Mouse (Mus musculus) inflammation-experienced regulatory T-cells (primary cell): ENCODE data around the gene Prdm4. TPM values are rescaled to one million over a fixed set of nuclear protein-coding genes. Genes with fewer than 3 reads are reported as not detected.

Experiments
- polyA plus RNA-seq, 2 experiments: library from polyadenylated mRNA; unstranded; fragments of 100-300 nt; shearing (Covaris generic); gene quantifications; one replicate each; pipeline ENCODE4 v1.2.1; 2017

Prdm4 gene
- polyA plus RNA-seq, result 10 to 100 TPM; 26.5 to 29.9 TPM

GRCm38 (mm10) chr10:85916498-85917309 is at the start of gene Prdm4:
TSS of gene Prdm4 (minus strand) at chr10:85917142.

DNA sequence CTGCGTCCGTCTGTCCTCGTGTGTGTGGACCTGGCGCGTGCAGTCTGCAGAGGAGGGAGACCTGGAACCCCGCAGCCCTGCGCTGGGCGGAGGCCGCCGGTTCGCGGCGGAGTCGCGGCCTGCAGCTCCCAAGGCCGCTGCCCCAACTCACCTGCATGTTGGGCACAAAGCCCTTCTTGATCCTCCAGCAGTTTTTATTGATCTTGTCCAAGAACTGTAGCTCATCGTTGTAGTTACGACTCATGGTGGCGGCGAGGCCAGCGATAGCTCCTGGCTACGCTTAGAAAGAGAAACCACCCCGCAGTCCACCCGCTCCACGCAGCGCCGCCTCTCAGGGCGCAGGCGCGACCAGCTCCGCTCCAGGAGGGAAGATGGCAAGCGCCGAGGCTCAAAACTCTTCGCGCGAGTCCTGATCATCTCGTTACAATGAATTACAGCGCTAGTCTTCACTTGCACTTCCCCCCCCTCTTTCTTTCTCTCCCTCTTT is 40.6 kb upstream of the Prdm4 start, which contains the start of gene Rtcb:
Gene Rtcb, minus strand, starts transcription at position 360 of the 487 bp plus-strand sequence.

DNA sequence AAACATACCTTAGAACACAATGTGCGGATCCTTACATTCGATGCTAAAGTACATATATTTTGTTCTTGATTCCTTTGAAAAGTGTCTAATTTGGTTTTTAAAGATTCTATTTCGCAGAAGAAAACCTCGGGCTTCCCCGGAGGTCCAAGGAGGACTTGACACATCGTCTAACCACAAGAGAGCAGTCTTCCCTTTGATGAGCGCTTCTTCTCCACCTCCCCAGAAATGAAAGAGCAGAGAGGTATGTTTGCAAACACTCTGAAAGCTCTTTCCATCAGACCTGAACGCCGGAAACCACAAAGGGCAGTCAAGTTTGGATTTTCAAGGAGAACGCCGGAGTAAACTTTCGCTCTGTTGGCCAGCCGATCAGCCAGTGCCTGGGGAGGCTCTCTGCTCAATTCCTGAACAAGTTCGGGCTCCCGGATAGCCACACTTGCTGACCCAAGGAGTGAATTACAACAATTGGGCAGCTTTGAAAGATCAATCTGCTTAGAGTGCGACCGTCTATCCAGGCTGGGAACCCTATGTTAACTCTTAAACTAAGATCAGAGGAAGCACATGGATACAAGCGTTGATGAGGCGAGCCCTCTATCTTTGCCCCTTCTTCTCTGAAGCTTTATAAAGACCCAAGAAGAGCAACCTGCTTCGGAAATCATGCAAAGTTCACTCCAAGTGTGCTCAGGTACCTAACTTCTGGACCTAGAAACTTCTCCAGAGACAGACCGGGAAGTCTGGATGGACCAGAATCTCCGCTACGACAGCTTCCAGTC is 10.9 kb upstream of the Prdm4 start, which contains the start of gene Ascl4:
Gene Ascl4, plus strand, starts transcription at position 6 of the 770 bp plus-strand sequence.

Other genes with a start within 250 kb of the Prdm4 start
- gene Pwp1, start 87.6 kb downstream of the Prdm4 start, polyA plus RNA-seq, result 10 to 100 TPM; 47.4 to 59.1 TPM
- gene Ascl4, start 10.5 kb upstream of the Prdm4 start, polyA plus RNA-seq, result not detected
- gene Rtcb, start 40.7 kb upstream of the Prdm4 start, polyA plus RNA-seq, result 100 to 1,000 TPM; 126 to 130 TPM
- 1 to 10 TPM in 1 of 2 experiments, not detected in 1; 1.0 TPM for gene Bpifc, start 94.8 kb upstream of the Prdm4 start, polyA plus RNA-seq
- gene Fbxo7, start 104.8 kb upstream of the Prdm4 start, polyA plus RNA-seq, result 10 to 100 TPM; 66.0 to 66.5 TPM